Mouse (Mus musculus): ENCODE data around the gene I830077J02Rik. TPM values are rescaled to one million over a fixed set of nuclear protein-coding genes. Genes with fewer than 3 reads are reported as not detected.
"Not testable (repeated sequence)": the region's sequence is repeated elsewhere in the genome, so short reads cannot be mapped to it uniquely, and the experiment has no call there.

The I830077J02Rik gene
- polyA plus RNA-seq, 1 experiment from 2014 or later = 2.1 TPM

- Histone ChIP-seq H3K4me1 (replicated peaks) (peaks cover 61% of the 10 kb centered on the region), H3K4me3 (replicated peaks) (no peak overlapping the region), H3K9me3 (replicated peaks) (no peaks in the 10 kb centered on the region), H3K36me3 (no peaks in the 10 kb centered on the region), H3K9ac (no peak overlapping the region), H3K27me3 (no peaks in the 10 kb centered on the region), H3K27ac (no peak overlapping the region), H3K4me2 (no peak overlapping the region)
- DNase-seq = no peak
- WGBS (ENCODE audit: insufficient replicate concordance) = 28% methylated on average over 10 of the region's 10 CpGs
- no peak for ATAC-seq (ENCODE audit: low read depth)
Measured at GRCm38 (mm10) chr3:105917656-105918354, 14.7 kb downstream of the I830077J02Rik start.

DNA sequence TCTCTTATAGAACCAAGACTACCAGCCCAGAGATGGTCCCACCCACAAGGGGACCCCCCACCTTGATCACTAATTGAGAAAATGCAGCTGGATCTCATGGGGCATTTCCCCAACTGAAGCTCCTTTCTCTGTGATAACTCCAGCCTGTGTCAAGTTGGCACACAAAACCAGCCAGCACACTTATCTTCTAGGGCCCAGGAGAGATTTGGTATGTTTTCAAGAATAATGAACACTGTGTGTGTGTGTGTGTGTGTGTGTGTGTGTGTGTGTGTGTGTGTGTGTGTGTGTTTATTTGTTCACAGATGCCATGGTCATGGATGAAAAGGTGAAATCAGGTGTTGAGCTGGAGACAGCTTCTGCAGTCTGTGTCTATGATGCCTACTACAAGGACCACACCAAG lies 16.0 kb downstream of the I830077J02Rik start:
- H3K4me1 ChIP-seq (replicated peaks) = peaks cover 70% of the 10 kb centered on the region
- not testable (repeated sequence) for H3K36me3 ChIP-seq; H3K4me3 ChIP-seq (replicated peaks); H3K4me2 ChIP-seq; DNase-seq; H3K9me3 ChIP-seq (replicated peaks); H3K27me3 ChIP-seq; H3K27ac ChIP-seq; ATAC-seq (ENCODE audit: low read depth); H3K9ac ChIP-seq

DNA sequence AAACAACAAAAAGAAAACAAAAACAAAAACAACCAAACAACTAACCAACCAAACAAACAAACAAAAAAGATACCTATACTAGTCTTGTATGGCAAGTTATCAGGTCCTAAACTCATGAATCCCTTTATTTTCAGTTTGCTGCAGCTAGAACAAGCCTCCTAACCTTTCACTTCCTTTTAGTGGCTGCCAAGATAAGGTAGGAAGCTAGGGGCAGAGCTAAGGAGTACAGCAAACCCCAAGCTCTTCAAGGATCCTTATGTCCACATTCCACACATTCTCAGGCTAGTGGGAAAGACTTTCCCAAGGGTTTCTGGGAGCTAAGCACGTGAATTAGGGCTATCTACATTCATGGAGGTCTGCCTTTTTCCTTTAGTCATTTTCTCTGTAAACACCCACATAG lies 17.2 kb downstream of the I830077J02Rik start:
- no peak overlapping the region for H3K4me3 ChIP-seq (replicated peaks)
- H3K27me3 ChIP-seq = no peaks in the 10 kb centered on the region
- no peaks in the 10 kb centered on the region for H3K9me3 ChIP-seq (replicated peaks)
- no peak overlapping the region; the same call in 1 of the 2 replicates for H3K27ac ChIP-seq
- DNase-seq = no peak
- H3K36me3 ChIP-seq = no peaks in the 10 kb centered on the region
- no peak overlapping the region for H3K4me2 ChIP-seq
- peaks cover 68% of the 10 kb centered on the region for H3K4me1 ChIP-seq (replicated peaks)
- H3K9ac ChIP-seq = no peak overlapping the region
- 18% methylated on average over 1 of the region's 1 CpGs for WGBS (ENCODE audit: insufficient replicate concordance)
- no peak for ATAC-seq (ENCODE audit: low read depth)

- H3K9me3 ChIP-seq (replicated peaks) = no peaks in the 10 kb centered on the region
- no peaks in the 10 kb centered on the region for H3K27me3 ChIP-seq
- DNase-seq (peak; percentile 34), ATAC-seq (ENCODE audit: low read depth) (peak; percentile 83)
- peak overlapping the region; percentile 53 for H3K4me2 ChIP-seq
- H3K27ac ChIP-seq = peak overlapping the region; percentile 62
- WGBS (ENCODE audit: insufficient replicate concordance) = 11% methylated on average over 10 of the region's 10 CpGs
- H3K4me1 ChIP-seq (replicated peaks) = peaks cover 61% of the 10 kb centered on the region
- H3K9ac ChIP-seq = no peak overlapping the region; the same call in 1 of the 2 replicates
- no peaks in the 10 kb centered on the region for H3K36me3 ChIP-seq
- H3K4me3 ChIP-seq (replicated peaks) = 0 out of 2 replicates have a peak overlapping the region, but pooled peaks have one; percentile 4
Measured at GRCm38 (mm10) chr3:105913839-105914681, 18.4 kb downstream of the I830077J02Rik start.

- H3K27ac ChIP-seq = no peak overlapping the region
- no peaks in the 10 kb centered on the region for H3K27me3 ChIP-seq
- DNase-seq (no peak), ATAC-seq (ENCODE audit: low read depth) (no peak)
- H3K9me3 ChIP-seq (replicated peaks) = no peaks in the 10 kb centered on the region
- no peak overlapping the region for H3K9ac ChIP-seq
- no peaks in the 10 kb centered on the region for H3K36me3 ChIP-seq
- H3K4me3 ChIP-seq (replicated peaks) = no peak overlapping the region
- H3K4me1 ChIP-seq (replicated peaks) = peaks cover 53% of the 10 kb centered on the region
- 35% methylated on average over 9 of the region's 9 CpGs for WGBS (ENCODE audit: insufficient replicate concordance)
- H3K4me2 ChIP-seq = no peak overlapping the region
Measured at GRCm38 (mm10) chr3:105912097-105912880, 20.2 kb downstream of the I830077J02Rik start.

DNA sequence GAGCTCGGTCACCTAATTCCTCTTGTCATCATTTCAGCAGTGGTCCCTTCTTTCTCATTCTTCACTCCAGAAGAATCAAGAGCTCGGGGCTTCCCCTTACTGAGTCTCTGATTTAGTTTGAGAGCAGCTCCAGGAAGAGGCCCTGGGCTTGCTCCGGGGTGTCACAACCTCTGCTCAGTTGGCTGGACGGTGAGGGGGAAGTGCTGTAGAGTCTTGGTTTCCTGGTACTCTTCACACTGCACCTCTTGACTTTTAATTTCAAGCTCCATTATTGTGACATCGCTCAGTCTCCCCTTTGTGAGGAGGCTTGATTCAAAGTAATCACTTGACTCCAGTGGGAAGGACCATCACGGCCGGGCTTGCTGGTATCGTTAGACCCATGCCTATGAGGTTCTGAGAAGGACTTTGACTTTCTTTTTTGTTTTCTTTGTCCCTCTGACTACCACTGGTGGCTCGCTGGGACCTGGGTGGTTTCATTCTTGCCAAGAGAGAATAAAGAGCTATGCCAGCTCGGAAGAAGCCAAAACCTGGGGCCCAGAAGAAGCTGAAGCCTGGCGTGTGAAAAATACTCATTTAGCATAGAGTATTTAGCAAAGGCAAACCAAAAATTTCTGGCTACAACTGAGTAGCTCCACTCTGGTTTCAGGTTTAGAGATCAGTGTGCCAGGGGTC lies 21.8 kb downstream of the I830077J02Rik start:
- DNase-seq = no peak
- no peak overlapping the region for H3K27ac ChIP-seq
- H3K27me3 ChIP-seq = no peaks in the 10 kb centered on the region
- no peak overlapping the region for H3K4me2 ChIP-seq
- no peak overlapping the region for H3K4me3 ChIP-seq (replicated peaks)
- no peaks in the 10 kb centered on the region for H3K9me3 ChIP-seq (replicated peaks)
- H3K36me3 ChIP-seq = no peaks in the 10 kb centered on the region
- ATAC-seq (ENCODE audit: low read depth) = no peak
- WGBS (ENCODE audit: insufficient replicate concordance) = 41% methylated on average over 11 of the region's 11 CpGs
- H3K9ac ChIP-seq = no peak overlapping the region
- H3K4me1 ChIP-seq (replicated peaks) = peaks cover 46% of the 10 kb centered on the region

- ATAC-seq (ENCODE audit: low read depth) = no peak
- WGBS (ENCODE audit: insufficient replicate concordance) = 67% methylated on average over 4 of the region's 4 CpGs
- no peak overlapping the region for H3K4me2 ChIP-seq
Measured at GRCm38 (mm10) chr3:105908976-105909375, 23.5 kb downstream of the I830077J02Rik start.

GRCm38 (mm10) chr3:105907956-105908655 lies 24.4 kb downstream of the I830077J02Rik start:
- Histone ChIP-seq H3K27me3 (no peaks in the 10 kb centered on the region), H3K9ac (no peak overlapping the region)

More at GRCm38 (mm10) chr3:105908976-105909375, 23.5 kb downstream of the I830077J02Rik start:
- H3K27ac ChIP-seq = no peak overlapping the region
- H3K36me3 ChIP-seq = no peaks in the 10 kb centered on the region
- peaks cover 43% of the 10 kb centered on the region for H3K4me1 ChIP-seq (replicated peaks)
- no peak overlapping the region for H3K9ac ChIP-seq
- H3K9me3 ChIP-seq (replicated peaks) = no peaks in the 10 kb centered on the region
- H3K4me3 ChIP-seq (replicated peaks) = no peak overlapping the region
- H3K27me3 ChIP-seq = no peaks in the 10 kb centered on the region
- no peak for DNase-seq

GRCm38 (mm10) chr3:105904721-105905120 lies 27.7 kb downstream of the I830077J02Rik start:
- Histone ChIP-seq H3K27ac (no peak overlapping the region; the same call in 1 of the 2 replicates), H3K4me1 (replicated peaks) (peaks cover 24% of the 10 kb centered on the region), H3K27me3 (no peaks in the 10 kb centered on the region), H3K36me3 (no peaks in the 10 kb centered on the region), H3K9ac (no peak overlapping the region), H3K9me3 (replicated peaks) (no peaks in the 10 kb centered on the region), H3K4me3 (replicated peaks) (no peak overlapping the region), H3K4me2 (no peak overlapping the region)
- DNase-seq (no peak), ATAC-seq (ENCODE audit: low read depth) (no peak)
- 80% methylated on average over 9 of the region's 9 CpGs for WGBS (ENCODE audit: insufficient replicate concordance)

More at GRCm38 (mm10) chr3:105907956-105908655, 24.4 kb downstream of the I830077J02Rik start:
- Histone ChIP-seq H3K9me3 (replicated peaks) (no peaks in the 10 kb centered on the region), H3K4me1 (replicated peaks) (peaks cover 35% of the 10 kb centered on the region), H3K36me3 (no peaks in the 10 kb centered on the region), H3K4me3 (replicated peaks) (no peak overlapping the region), H3K27ac (no peak overlapping the region), H3K4me2 (no peak overlapping the region)
- WGBS (ENCODE audit: insufficient replicate concordance) = 53% methylated on average over 9 of the region's 9 CpGs
- ATAC-seq (ENCODE audit: low read depth) (no peak), DNase-seq (no peak)

GRCm38 (mm10) chr3:105904213-105904612 lies 28.3 kb downstream of the I830077J02Rik start:
- H3K27ac ChIP-seq = no peak overlapping the region
- H3K4me1 ChIP-seq (replicated peaks) = peaks cover 29% of the 10 kb centered on the region
- H3K4me2 ChIP-seq = no peak overlapping the region
- DNase-seq (no peak), ATAC-seq (ENCODE audit: low read depth) (no peak)
- H3K36me3 ChIP-seq = no peaks in the 10 kb centered on the region
- peak overlapping the region; percentile 30; the same call in 1 of the 2 replicates for H3K9ac ChIP-seq
- 24% methylated on average over 4 of the region's 4 CpGs for WGBS (ENCODE audit: insufficient replicate concordance)
- no peaks in the 10 kb centered on the region for H3K9me3 ChIP-seq (replicated peaks)
- no peaks in the 10 kb centered on the region for H3K27me3 ChIP-seq
- H3K4me3 ChIP-seq (replicated peaks) = no peak overlapping the region
